Mouse (Mus musculus): ENCODE data around the gene Sptb.

Gene Sptb

GRCm38 (mm10) chr12:76605837-76606236 is 104.5 kb downstream of the Sptb start:
- no peak for DNase-seq (ENCODE audit: low read depth)

GRCm38 (mm10) chr12:76604546-76604945 is 105.8 kb downstream of the Sptb start:
- no peak for DNase-seq (ENCODE audit: low read depth)

- DNase-seq (ENCODE audit: low read depth) = no peak
These were observed 106.6 kb downstream of the Sptb start for GRCm38 (mm10) chr12:76603779-76604178.

- no peak for DNase-seq (ENCODE audit: low read depth)
These were observed 112.0 kb downstream of the Sptb start for GRCm38 (mm10) chr12:76598196-76598928.

GRCm38 (mm10) chr12:76597577-76598100 is 112.7 kb downstream of the Sptb start:
- peak; percentile 25 for DNase-seq (ENCODE audit: low read depth)

- DNase-seq (ENCODE audit: low read depth) = peak; percentile 91
These were observed 113.9 kb downstream of the Sptb start for GRCm38 (mm10) chr12:76596292-76597023.

GRCm38 (mm10) chr12:76595830-76596229 is 114.5 kb downstream of the Sptb start:
- DNase-seq (ENCODE audit: low read depth) = no peak

- no peak for DNase-seq (ENCODE audit: low read depth)
These were observed 115.8 kb downstream of the Sptb start for GRCm38 (mm10) chr12:76594556-76594955.

GRCm38 (mm10) chr12:76593839-76594322 is 116.5 kb downstream of the Sptb start:
- peak; percentile 99 for DNase-seq (ENCODE audit: low read depth)

GRCm38 (mm10) chr12:76593254-76593653 is 117.1 kb downstream of the Sptb start:
- no peak for DNase-seq (ENCODE audit: low read depth)

- peak; percentile 80 for DNase-seq (ENCODE audit: low read depth)
These were observed 118.1 kb downstream of the Sptb start for GRCm38 (mm10) chr12:76592213-76592612.

GRCm38 (mm10) chr12:76591037-76591436 is 119.3 kb downstream of the Sptb start:
- no peak for DNase-seq (ENCODE audit: low read depth)

- peak; percentile 69 for DNase-seq (ENCODE audit: low read depth)
These were observed 120.8 kb downstream of the Sptb start for GRCm38 (mm10) chr12:76589531-76589930.

GRCm38 (mm10) chr12:76587357-76587756 is 123.0 kb downstream of the Sptb start:
- no peak for DNase-seq (ENCODE audit: low read depth)

GRCm38 (mm10) chr12:76585028-76585427 is 125.3 kb downstream of the Sptb start:
- DNase-seq (ENCODE audit: low read depth) = no peak

- no peak for DNase-seq (ENCODE audit: low read depth)
These were observed 126.9 kb downstream of the Sptb start for GRCm38 (mm10) chr12:76583454-76583853.

- DNase-seq (ENCODE audit: low read depth) = peak; percentile 68
These were observed 127.5 kb downstream of the Sptb start for GRCm38 (mm10) chr12:76582841-76583240.

GRCm38 (mm10) chr12:76582139-76582538 is 128.2 kb downstream of the Sptb start:
- no peak for DNase-seq (ENCODE audit: low read depth)

GRCm38 (mm10) chr12:76579806-76580205 is 130.5 kb downstream of the Sptb start:
- DNase-seq (ENCODE audit: low read depth) = no peak

GRCm38 (mm10) chr12:76578465-76578864 is 131.9 kb downstream of the Sptb start:
- no peak for DNase-seq (ENCODE audit: low read depth)

GRCm38 (mm10) chr12:76577858-76578257 is 132.5 kb downstream of the Sptb start:
- no peak for DNase-seq (ENCODE audit: low read depth)

GRCm38 (mm10) chr12:76576806-76577205 is 133.5 kb downstream of the Sptb start:
- DNase-seq (ENCODE audit: low read depth) = no peak

- no peak for DNase-seq (ENCODE audit: low read depth)
These were observed 134.3 kb downstream of the Sptb start for GRCm38 (mm10) chr12:76576061-76576460.
